Mouse (Mus musculus) forelimb bud, embryonic 11.5 days (tissue): Measurements from ENCODE around the gene Fmnl2.

Experiments used
- DNase-seq: peaks from one replicate; pipeline ENCODE4 v3.0.0-alpha.2; 2012; ENCODE audit warnings: low read depth, low spot score

Fmnl2 gene

DNA sequence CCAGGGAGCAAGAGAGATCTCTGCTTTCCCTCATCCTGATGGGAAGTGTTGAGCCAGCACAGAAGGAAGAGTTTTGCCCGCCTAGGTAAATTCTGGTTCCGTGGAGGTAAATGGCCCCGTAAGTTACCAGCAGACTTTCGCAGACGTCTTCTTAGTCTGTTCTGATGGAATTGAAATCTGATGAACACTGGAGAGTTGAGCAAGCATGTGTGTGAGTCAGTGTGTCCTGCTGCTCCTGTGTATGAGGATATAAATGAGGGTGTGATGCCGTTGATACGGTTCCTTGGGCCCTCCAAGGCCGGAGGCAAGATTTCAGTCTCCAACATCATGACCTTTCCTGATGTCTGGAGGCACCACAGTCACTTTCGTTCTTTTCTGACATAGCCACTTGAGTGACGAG lies 98.2 kb downstream of the Fmnl2 start:
- DNase-seq, result no peak

DNA sequence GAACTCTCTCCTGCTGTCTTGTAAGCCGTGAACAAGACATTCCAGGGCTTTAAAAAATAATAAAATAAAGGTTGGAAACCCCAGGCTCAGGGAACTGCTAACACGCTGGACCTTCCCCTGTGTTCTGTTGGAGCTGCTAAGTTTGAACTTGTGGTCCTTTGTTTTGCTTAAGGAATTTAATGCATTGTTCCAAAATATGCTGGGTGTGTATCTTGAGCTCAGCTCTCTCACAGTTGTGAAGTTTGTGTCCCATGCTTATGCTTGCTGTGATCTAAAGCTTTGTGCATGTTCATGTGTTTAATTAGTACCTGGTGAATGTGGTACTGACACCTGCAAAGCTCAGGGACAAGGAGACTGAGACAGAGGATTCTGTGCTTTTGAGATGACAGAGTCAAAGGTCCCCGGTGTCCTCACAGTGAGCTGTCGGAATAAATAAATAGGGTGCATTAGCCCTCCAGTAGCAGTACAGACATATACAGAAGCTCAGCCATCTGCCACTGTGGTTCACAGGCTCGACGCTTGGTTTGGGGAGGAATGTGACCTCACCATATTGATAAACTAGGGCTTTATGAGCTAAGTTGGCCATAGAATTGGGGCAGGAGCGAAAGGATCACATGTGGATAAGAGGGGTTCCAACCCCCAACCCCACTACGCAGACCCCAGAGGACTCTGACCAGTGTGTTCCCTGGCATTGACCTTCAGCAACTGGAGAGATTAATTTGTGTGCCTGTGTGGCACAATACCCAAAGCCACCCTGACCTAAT lies 100.3 kb downstream of the Fmnl2 start:
- DNase-seq, result no peak

DNA sequence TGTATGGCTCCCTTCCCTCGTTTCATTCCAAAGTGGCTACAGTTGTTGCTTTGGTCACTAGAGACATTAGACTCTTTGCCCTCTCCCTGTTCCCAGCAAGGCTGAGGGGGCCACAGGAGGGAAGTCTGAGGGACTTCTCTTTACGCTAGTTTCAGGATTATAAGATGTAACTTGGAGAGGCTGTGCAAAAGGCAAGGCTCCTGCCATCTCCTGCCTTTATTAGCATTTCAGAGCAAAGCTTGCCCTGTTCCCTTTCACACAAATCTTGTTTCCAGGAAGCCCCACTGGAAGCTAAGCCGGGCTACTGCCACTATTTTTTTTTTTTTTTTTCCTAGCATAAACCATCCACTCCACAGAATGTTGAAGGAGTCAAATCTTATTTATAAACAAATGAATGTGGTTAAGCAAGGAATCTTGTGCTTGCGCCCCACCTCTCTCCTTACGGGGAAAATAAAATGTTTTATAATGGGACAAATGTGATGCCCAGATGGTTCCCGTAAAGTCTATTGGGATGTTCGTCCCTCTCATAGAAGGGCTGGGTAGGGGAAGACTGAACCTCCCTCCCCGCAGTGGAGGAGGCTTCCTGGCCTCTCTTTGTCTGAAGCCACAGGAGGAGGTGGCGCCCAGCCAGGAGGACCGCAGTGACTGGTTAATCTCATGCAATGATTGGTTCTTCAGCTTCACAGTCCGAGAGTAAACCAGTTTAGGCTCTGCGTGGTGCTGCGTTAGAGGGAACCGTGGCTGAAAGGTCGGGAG lies 101.1 kb downstream of the Fmnl2 start:
- peak; percentile 42 for DNase-seq

- no peak for DNase-seq
Observed at GRCm38 (mm10) chr2:52959291-52959621, 101.6 kb downstream of the Fmnl2 start.

- no peak for DNase-seq
Observed at GRCm38 (mm10) chr2:52959982-52960381, 102.3 kb downstream of the Fmnl2 start.

- DNase-seq, result no peak
Observed at GRCm38 (mm10) chr2:52960697-52961096, 103.0 kb downstream of the Fmnl2 start.

- no peak for DNase-seq
Observed at GRCm38 (mm10) chr2:52963439-52963838, 105.8 kb downstream of the Fmnl2 start.

- no peak for DNase-seq
Observed at GRCm38 (mm10) chr2:52964386-52964928, 106.8 kb downstream of the Fmnl2 start.

DNA sequence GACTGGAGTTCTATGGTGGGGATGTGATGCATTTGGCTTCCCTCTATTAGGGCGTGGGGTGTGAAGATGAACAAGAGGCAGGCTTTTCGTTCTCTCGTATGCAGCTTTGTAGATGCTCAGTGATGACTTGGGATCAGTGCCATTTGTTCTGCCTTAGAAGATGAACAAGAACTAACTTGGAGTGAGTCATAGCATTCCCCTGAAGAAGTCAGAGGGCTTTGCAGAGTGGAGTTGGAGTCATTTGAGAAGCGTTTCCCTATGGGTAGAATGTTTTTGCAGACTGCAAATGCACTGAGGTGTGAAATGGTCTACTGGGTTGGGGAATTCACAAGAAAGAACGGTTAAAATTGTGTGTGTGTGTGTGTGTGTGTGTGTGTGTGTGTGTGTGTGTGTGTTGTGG lies 108.6 kb downstream of the Fmnl2 start:
- no peak for DNase-seq

DNA sequence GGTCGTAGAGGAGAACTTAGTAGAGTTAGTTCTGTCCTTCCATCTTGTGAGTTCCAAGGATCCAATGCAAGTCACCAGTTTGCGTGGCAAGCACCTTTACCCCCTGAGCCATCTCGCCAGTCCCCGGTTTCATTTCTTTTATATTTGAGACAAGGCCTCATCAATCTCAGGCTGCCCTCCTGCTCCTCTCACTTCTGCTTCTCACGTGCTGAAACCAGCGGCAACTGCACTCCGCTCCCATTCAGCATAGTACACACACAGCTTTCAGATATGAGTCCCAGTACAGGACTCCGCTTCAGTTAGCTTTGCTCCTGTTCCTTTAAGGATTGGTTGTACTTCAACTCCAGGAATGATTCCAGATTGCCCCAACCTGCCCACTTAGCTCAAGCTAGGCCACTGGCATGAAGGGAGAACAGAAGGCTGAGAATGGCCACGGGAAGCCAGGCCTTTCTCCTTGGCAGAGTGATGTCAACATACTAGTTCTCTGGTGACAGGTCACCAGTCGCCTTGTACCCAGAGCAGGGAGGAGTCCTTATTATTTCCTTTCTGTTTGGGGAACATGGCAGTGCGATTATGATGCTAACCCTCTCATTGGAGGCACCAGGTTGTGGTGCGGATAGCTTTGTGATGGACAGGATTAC lies 109.3 kb downstream of the Fmnl2 start:
- DNase-seq, result no peak

DNA sequence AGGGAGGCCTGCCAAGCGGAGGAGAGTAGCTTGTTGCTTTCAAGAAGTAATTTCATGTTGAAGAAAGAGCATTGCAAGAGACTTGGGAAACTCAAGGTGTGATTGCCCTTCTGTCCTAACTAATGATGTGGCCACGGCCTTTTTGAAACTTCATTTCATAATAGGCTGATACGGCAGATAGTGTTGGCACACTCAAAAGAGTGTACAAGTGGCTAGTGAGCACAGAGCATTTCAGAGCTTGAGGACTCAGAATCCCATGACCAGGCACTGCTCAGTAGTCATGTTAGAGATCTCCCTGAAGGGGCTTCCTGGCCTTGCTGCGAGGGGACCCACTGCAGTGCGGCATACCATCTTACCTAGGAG lies 109.8 kb downstream of the Fmnl2 start:
- DNase-seq, result no peak

DNA sequence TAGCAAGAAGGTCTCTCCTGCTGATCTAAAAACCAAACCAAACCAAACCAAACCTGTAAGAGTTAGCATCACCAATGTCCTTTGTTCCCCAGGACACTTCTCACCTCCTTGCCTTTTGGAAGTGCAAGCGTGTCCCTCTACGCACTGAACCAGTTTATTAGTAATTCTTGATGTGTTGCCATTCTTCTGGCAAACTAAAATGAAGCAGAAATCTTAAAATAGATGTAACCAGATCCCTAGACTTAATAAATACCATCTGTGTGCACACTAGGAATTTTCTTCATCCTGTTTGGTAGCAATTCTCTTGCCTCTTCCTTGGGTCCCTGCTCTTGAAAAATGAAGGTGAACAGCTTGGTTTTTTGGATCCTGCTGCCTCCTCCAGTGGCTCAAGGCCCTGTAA lies 111.2 kb downstream of the Fmnl2 start:
- DNase-seq, result peak; percentile 59

GRCm38 (mm10) chr2:52974056-52974455 lies 116.4 kb downstream of the Fmnl2 start:
- no peak for DNase-seq

- DNase-seq, result no peak
Observed at GRCm38 (mm10) chr2:52974776-52975175, 117.1 kb downstream of the Fmnl2 start.

GRCm38 (mm10) chr2:52977921-52978675 lies 120.4 kb downstream of the Fmnl2 start:
- no peak for DNase-seq

- DNase-seq, result no peak
Observed at GRCm38 (mm10) chr2:52978796-52979195, 121.1 kb downstream of the Fmnl2 start.

GRCm38 (mm10) chr2:52979280-52979763 lies 121.7 kb downstream of the Fmnl2 start:
- peak; percentile 64 for DNase-seq

DNA sequence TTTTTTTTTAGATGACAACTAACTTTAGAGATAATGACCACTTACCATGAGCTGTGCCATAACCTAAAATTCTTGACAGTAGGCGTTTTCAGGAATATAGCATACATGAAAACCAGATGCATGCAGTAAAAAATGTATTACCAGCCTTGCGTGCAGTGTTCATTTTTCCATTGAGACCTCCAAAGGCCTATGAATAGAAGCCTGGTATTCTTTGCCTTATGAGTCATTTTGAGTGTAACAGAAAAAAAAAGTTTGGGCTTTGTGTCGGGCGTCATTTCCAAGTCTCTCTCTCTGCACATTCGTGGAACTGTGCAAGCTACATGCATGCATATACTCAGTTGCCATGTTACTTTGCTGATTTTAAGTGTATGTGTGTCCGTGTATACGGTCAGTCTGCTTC lies 123.5 kb downstream of the Fmnl2 start:
- DNase-seq, result no peak

GRCm38 (mm10) chr2:52981595-52981994 lies 123.9 kb downstream of the Fmnl2 start:
- DNase-seq, result no peak

DNA sequence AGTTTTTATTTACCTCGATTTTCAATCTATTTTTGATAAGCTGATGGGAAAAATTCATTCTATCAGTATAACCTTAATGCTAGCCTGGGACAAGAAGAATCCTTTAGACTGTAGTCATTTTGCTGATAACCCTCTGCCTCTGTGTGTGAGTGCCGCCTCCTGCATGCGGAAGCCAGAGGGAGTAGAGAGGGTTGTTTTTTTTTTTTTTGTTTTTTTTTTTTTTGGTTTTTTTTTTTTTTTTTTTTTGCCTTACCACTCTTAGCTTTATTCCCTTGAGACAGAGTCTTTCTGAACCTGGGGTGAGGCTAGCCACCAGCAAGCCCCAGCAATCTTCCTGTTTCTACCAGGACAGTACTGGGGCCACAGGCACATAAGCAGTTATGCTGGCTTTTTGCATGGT lies 124.8 kb downstream of the Fmnl2 start:
- no peak for DNase-seq

DNA sequence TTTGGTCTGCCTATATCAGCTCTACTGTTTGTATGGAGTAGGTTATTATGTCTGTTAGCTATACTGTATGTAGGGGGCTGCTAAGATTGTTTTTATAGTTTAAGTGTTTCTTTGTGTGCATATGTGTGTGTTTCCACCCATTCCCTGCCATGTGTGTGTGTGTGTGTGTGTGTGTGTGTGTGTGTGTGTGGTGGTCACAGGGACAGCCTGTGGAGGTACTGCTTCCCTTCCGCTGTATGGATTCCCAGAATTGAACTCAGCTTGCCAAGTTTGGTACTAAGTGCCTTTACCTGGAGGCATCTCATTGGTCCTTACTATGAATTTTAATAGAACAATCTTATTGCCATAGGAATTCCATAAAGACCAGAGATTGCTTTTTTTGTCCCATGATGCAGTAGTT lies 126.9 kb downstream of the Fmnl2 start:
- no peak for DNase-seq

DNA sequence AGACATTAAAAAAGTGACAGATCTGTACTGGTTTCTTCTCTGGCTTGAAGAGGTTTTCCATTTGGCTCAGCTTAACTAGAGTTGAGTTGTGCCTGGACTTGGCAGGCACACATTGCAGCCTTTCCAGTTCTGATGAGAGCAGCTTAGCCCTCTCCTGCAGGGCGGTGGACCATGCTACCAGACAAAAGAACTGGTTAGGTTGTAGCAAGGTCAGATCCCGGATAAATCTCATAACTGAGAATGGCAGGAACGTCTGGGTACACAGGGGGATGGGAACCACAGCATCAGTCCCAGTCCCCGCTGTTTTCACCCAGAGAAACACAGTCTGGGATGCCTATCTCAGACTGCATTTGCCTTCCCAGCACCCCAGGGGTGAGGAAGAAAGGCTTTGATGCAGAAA lies 127.5 kb downstream of the Fmnl2 start:
- no peak for DNase-seq
